Mouse (Mus musculus) bone marrow, adult 2 months (tissue): ENCODE measurements around the gene Prps1l1.

Experiments used
- CTCF ChIP-seq: fragments of 200-500 bp; IDR thresholded peaks from 2 replicates; pipeline ENCODE4 v1.5.1; 2011; ENCODE audit warnings: low read length, control low read depth; ENCODE audit not compliant: control insufficient read depth, insufficient read depth
- POLR2A ChIP-seq: fragments of 200-500 bp; IDR thresholded peaks from 2 replicates; pipeline ENCODE4 v1.6.1; 2011; ENCODE audit warnings: low read depth, mild to moderate bottlenecking, control low read depth, low read length, borderline replicate concordance; ENCODE audit not compliant: control insufficient read depth

DNA sequence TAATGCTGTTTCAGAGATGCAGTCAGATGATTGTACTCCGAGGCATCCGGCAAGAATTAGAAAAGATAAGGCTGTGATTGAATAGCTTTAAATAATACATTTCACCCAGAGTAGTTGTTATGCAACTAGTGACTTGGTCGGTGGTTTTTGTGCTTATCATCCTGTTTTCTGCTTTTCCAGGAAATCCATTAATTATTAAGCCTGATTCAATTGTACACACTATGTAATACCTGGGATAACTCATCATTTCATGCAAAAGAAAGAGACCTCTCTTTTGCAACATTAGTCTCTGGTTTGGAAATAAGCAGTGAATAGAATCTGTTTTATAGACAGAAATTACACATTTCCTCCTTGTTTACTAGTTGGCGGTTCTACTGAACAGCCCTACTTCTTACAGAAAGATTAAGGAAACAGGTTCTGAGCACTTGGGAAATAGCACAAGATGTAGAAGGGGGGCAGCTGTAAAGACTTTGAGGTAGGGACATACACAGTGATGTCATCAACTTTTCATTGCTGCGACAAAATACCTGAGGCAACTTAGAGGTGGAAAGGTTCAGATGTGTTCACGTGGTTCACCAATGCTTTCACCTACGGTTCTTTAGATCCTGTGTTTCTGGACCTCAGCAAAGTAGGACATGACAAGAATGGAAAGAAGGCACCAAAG, 5.1 kb downstream of the Prps1l1 start:
- TF ChIP-seq CTCF = no peak
- TF ChIP-seq POLR2A = no peak
